Mouse (Mus musculus) myocyte (in vitro differentiated cells): ENCODE measurements around the gene Kiss1.

Source experiments
- CEBPB ChIP-seq: IDR thresholded peaks from 2 replicates; pipeline ENCODE4 v1.6.1; 2011; ENCODE audit warnings: mild to moderate bottlenecking, moderate library complexity; ENCODE audit not compliant: poor library complexity, insufficient read depth, severe bottlenecking
- E2F4 ChIP-seq: IDR thresholded peaks from one replicate; pipeline ENCODE4 v1.6.1; 2011; ENCODE audit warnings: mild to moderate bottlenecking, control low read depth, moderate library complexity; ENCODE audit not compliant: insufficient read depth
- MAX ChIP-seq: IDR thresholded peaks from one replicate; pipeline ENCODE4 v1.6.1; 2011; ENCODE audit warnings: low read depth, mild to moderate bottlenecking, control low read depth
- MYOD1 ChIP-seq, 3 experiments: IDR thresholded peaks; one replicate each; pipeline ENCODE4 v1.6.1; 2011; ENCODE audit warnings: control low read depth in 2 of 3, low read depth in 2 of 3, mild to moderate bottlenecking in 2 of 3, moderate library complexity in 1 of 3; ENCODE audit not compliant: insufficient read length in 2 of 3, control insufficient read depth in 1 of 3
- MYOG ChIP-seq, 3 experiments: IDR thresholded peaks; one replicate each; pipeline ENCODE4 v1.6.1; 2011; ENCODE audit warnings: control low read depth in 2 of 3, low read depth in 2 of 3, mild to moderate bottlenecking in 2 of 3; ENCODE audit not compliant: insufficient read length in 2 of 3, control insufficient read depth in 1 of 3, insufficient read depth in 1 of 3
- POLR2A ChIP-seq: IDR thresholded peaks from one replicate; pipeline ENCODE4 v1.6.1; 2011; ENCODE audit warnings: low read depth, mild to moderate bottlenecking, control low read depth, moderate library complexity; ENCODE audit not compliant: insufficient read length
- POLR2AphosphoS2 ChIP-seq: IDR thresholded peaks from one replicate; pipeline ENCODE4 v1.6.1; 2011; ENCODE audit warnings: low read depth, control low read depth; ENCODE audit not compliant: insufficient read length
- SRF ChIP-seq: IDR thresholded peaks from one replicate; pipeline ENCODE4 v1.6.1; 2011; ENCODE audit warnings: low read depth; ENCODE audit not compliant: control insufficient read depth, insufficient read length
- TCF12 ChIP-seq: IDR thresholded peaks from one replicate; pipeline ENCODE4 v1.6.1; 2011; ENCODE audit warnings: mild to moderate bottlenecking, control low read depth; ENCODE audit not compliant: poor library complexity, insufficient read depth, severe bottlenecking
- TCF3 ChIP-seq: IDR thresholded peaks from one replicate; pipeline ENCODE4 v1.6.1; 2011; ENCODE audit warnings: low read depth, control low read depth; ENCODE audit not compliant: insufficient read length
- USF1 ChIP-seq: IDR thresholded peaks from one replicate; pipeline ENCODE4 v1.6.1; 2011; ENCODE audit warnings: low read depth, mild to moderate bottlenecking, control low read depth, moderate library complexity

GRCm38 (mm10) chr1:133346531-133346930 lies 24.9 kb downstream of the Kiss1 start:
- TF ChIP-seq POLR2A, result no peak
- no peak for TF ChIP-seq E2F4
- no peak for TF ChIP-seq MYOG (IDR thresholded peaks at IDR 0.05; ENCODE audit: control insufficient read depth in 1 of 3, insufficient read depth in 1 of 3, insufficient read length in 2 of 3, low read depth in 2 of 3)
- no peak for TF ChIP-seq MYOD1 (IDR thresholded peaks at IDR 0.05; ENCODE audit: control insufficient read depth in 1 of 3, insufficient read length in 2 of 3, low read depth in 2 of 3)
- no peak for TF ChIP-seq TCF12
- TF ChIP-seq SRF, result no peak
- TF ChIP-seq MAX, result no peak
- TF ChIP-seq USF1, result no peak
- TF ChIP-seq CEBPB, result no peak
- no peak for TF ChIP-seq POLR2AphosphoS2
- TF ChIP-seq TCF3, result no peak
